Mouse (Mus musculus) liver, adult 2 months (tissue): ENCODE results near the gene Col6a5.

Source experiments
- CTCF ChIP-seq: fragments of 200-500 bp; IDR thresholded peaks from 2 replicates; pipeline ENCODE4 v1.5.1; 2011; ENCODE audit warnings: low read depth, low read length, control low read depth
- POLR2A ChIP-seq: fragments of 200-500 bp; IDR thresholded peaks from 2 replicates; pipeline ENCODE4 v1.6.1; 2011; ENCODE audit warnings: low read length, control low read depth; ENCODE audit not compliant: insufficient read depth; ENCODE audit errors: extremely low read depth

DNA sequence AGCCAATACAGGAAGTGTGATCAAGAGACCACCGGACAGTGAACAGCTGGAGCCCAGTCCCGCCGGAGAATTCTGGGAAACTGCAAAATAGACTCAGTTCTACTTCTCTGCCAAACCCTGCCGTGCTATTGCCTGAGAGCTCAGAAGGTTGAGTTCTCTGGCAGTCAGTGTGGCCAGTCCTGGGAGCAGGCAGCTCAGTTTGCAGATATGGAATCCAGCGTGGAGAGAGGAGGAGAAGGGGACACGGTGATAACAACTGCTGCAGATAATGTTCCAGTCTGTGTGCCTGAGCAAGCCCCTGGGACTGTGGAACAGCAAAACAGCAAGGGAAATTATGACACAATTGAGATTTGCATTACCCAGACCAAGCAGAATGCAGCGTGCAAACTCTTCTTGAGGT lies 124.9 kb downstream of the Col6a5 start:
- TF ChIP-seq POLR2A, result no peak
- no peak for TF ChIP-seq CTCF
